16 mouse cellular contexts compared by ENCODE assay signal in genomic region chr13:60618287-60618686, GRCm38 (mm10). TPM values are rescaled to one million over a fixed set of nuclear protein-coding genes. Genes with fewer than 3 reads are reported as not detected.
DNase-seq lines count a peak whose midpoint lies in the region; ATAC-seq and TF ChIP-seq lines count a peak whose summit lies in the region.
"Had no signal": no experiment of that assay in that cellular context is flagged by ENCODE, and none has a peak within 500 bp of the region (broad histone marks: within the 10 kb centered on the region; RNA-seq: fewer than 3 reads in every experiment).

No protein-coding gene starts in this region.

- no peak overlapping the region for H3K4me2 ChIP-seq in liver, postnatal 0 days (ENCODE audit: low read depth, low read length)
- H3K4me2 ChIP-seq in stomach, embryonic 15.5 days = no peak overlapping the region

- TF ChIP-seq EP300 in liver, postnatal 0 days (IDR thresholded peaks at IDR 0.05; ENCODE audit: low read depth) = no peak

- intact Hi-C loops in heart, postnatal 10 days (cut with DNase I) = no loop called here

- no peak overlapping the region for H3K9ac ChIP-seq in liver, postnatal 0 days (replicated peaks)
- no peak overlapping the region for H3K9ac ChIP-seq in stomach, embryonic 15.5 days

- no peaks in the 10 kb centered on the region for H3K36me3 ChIP-seq in liver, postnatal 0 days (replicated peaks; ENCODE audit: insufficient read depth, low read length)
- no peaks in the 10 kb centered on the region; the same call in 1 of the 2 replicates for H3K36me3 ChIP-seq in limb, embryonic 10.5 days
- H3K36me3 ChIP-seq in stomach, embryonic 15.5 days = no peaks in the 10 kb centered on the region
- H3K36me3 ChIP-seq: midbrain, embryonic 10.5 days had no signal

- peaks cover 15% of the 10 kb centered on the region; the same call in 1 of the 2 replicates for H3K4me1 ChIP-seq in liver, postnatal 0 days (ENCODE audit: insufficient read depth)
- peaks cover 67% of the 10 kb centered on the region for H3K4me1 ChIP-seq in limb, embryonic 10.5 days
- H3K4me1 ChIP-seq in stomach, embryonic 15.5 days = 0 out of 2 replicates have a peak, but pooled peaks cover 5% of the 10 kb centered on the region

- TF ChIP-seq CTCF in liver, postnatal 0 days (IDR thresholded peaks at IDR 0.05; ENCODE audit: low read depth) = no peak

- no peak for ATAC-seq in liver, postnatal 0 days
- peak; percentile 63; the same call in 1 of the 2 replicates for ATAC-seq in stomach, embryonic 15.5 days (ENCODE audit: insufficient read depth, low FRiP score, low read depth)
- ATAC-seq: activated CD4-positive, CD25-positive, alpha-beta regulatory T cell, adult 4 months; lung, postnatal 0 days had no signal

- H3K9me3 ChIP-seq in liver, postnatal 0 days (ENCODE audit: low read length) = no peaks in the 10 kb centered on the region
- H3K9me3 ChIP-seq in limb, embryonic 10.5 days (replicated peaks) = no peaks in the 10 kb centered on the region
- H3K9me3 ChIP-seq in stomach, embryonic 15.5 days = no peaks in the 10 kb centered on the region
- H3K9me3 ChIP-seq: midbrain, embryonic 10.5 days had no signal

- H3K27me3 ChIP-seq in liver, postnatal 0 days (ENCODE audit: insufficient read depth, low read length) = no peaks in the 10 kb centered on the region
- H3K27me3 ChIP-seq in limb, embryonic 10.5 days (ENCODE audit: low read depth, poor library complexity, severe bottlenecking) = no peaks in the 10 kb centered on the region
- no peaks in the 10 kb centered on the region for H3K27me3 ChIP-seq in stomach, embryonic 15.5 days (replicated peaks)

- peak; percentile 82 for DNase-seq in heart, adult 11 months
- no peak for DNase-seq in heart, postnatal 10 days
- DNase-seq in liver = peak; percentile 38
- DNase-seq in liver, postnatal 0 days = no peak
- no peak for DNase-seq in limb, embryonic 10.5 days (ENCODE audit: low spot score)
- DNase-seq in gastrocnemius, postnatal 25 days = no peak
- no peak for DNase-seq in thymus, postnatal 10 days (ENCODE audit: low spot score in 2 of 2)
- DNase-seq: cerebellum, postnatal 10 days; gastrocnemius, adult 2 months; kidney, adult 11 months; right cerebral cortex, postnatal 25 days had no signal

- no peak overlapping the region for H3K27ac ChIP-seq in liver, postnatal 0 days (ENCODE audit: low read depth)
- peak overlapping the region; percentile 42; the same call in 1 of the 2 replicates for H3K27ac ChIP-seq in limb, embryonic 10.5 days
- H3K27ac ChIP-seq in stomach, embryonic 15.5 days = no peak overlapping the region
- H3K27ac ChIP-seq: gastrocnemius, adult 2 months; midbrain, embryonic 10.5 days had no signal

- 52% methylated on average over 9 of the region's 9 CpGs for WGBS in liver, postnatal 0 days (ENCODE audit: insufficient replicate concordance)
- WGBS in limb, embryonic 10.5 days = 35% methylated on average over 9 of the region's 9 CpGs
- 32% methylated on average over 9 of the region's 9 CpGs for WGBS in stomach, embryonic 15.5 days

- no peak overlapping the region for H3K4me3 ChIP-seq in liver, postnatal 0 days (ENCODE audit: low read depth, low read length)
- H3K4me3 ChIP-seq in limb, embryonic 10.5 days = no peak overlapping the region
- no peak overlapping the region for H3K4me3 ChIP-seq in stomach, embryonic 15.5 days (replicated peaks)
- H3K4me3 ChIP-seq: gastrocnemius, adult 2 months; midbrain, embryonic 10.5 days; myocyte had no signal

RNA-seq across cellular contexts. Expression of gene Dapk1, which starts 16.5 kb away (rescaled TPM):
- 10 to 100 TPM; 25.4 to 25.9 TPM for total RNA-seq in heart, postnatal 10 days (2021)
- 9.7 and 10.1 TPM in 2 replicates for polyA plus RNA-seq in liver, postnatal 0 days (2015; fragmentation: Nextera tagmentation; extraction: Ambion mirVana)
- polyA plus RNA-seq in limb, embryonic 10.5 days (2016; fragmentation: Nextera tagmentation; extraction: Ambion mirVana) = 15.7 and 18.5 TPM in 2 replicates
- polyA plus RNA-seq in stomach, embryonic 15.5 days (2015; fragmentation: Nextera tagmentation; extraction: Ambion mirVana) = 13.1 and 15.4 TPM in 2 replicates
- total RNA-seq in gastrocnemius, postnatal 25 days (2021) = 1 to 10 TPM; 8.0 to 8.2 TPM

Comparison
In these comparisons a context has a peak if more than half of its experiments do, and no peak if none do; other contexts are left out.
1. DNase-seq: peak in heart, adult 11 months (single experiment) and liver (single experiment); none in heart, postnatal 10 days (0 of 2), liver, postnatal 0 days (single experiment), limb, embryonic 10.5 days (single experiment), gastrocnemius, postnatal 25 days (single experiment) and thymus, postnatal 10 days (0 of 2).